Mouse (Mus musculus) liver, embryonic 14.5 days (tissue): ENCODE results near the gene Tmem37.

ENCODE experiments used
- CTCF ChIP-seq: IDR thresholded peaks from 2 replicates; pipeline ENCODE4 v1.5.1; 2016; ENCODE audit warnings: antibody characterized with exemption, low read depth, control low read depth
- EP300 ChIP-seq: IDR thresholded peaks from 2 replicates; pipeline ENCODE4 v1.6.1; 2016; ENCODE audit warnings: antibody characterized with exemption, low read depth

- TF ChIP-seq CTCF (no peak), EP300 (no peak)
Observed at GRCm38 (mm10) chr1:120075507-120075906, 1.6 kb upstream of the Tmem37 start.
